Mouse (Mus musculus) liver, embryonic 14.5 days (tissue): ENCODE results near the gene Odc1.

Source experiments
- CTCF ChIP-seq: IDR thresholded peaks from 2 replicates; pipeline ENCODE4 v1.5.1; 2016; ENCODE audit warnings: antibody characterized with exemption, low read depth, control low read depth
- EP300 ChIP-seq: IDR thresholded peaks from 2 replicates; pipeline ENCODE4 v1.6.1; 2016; ENCODE audit warnings: antibody characterized with exemption, low read depth

DNA sequence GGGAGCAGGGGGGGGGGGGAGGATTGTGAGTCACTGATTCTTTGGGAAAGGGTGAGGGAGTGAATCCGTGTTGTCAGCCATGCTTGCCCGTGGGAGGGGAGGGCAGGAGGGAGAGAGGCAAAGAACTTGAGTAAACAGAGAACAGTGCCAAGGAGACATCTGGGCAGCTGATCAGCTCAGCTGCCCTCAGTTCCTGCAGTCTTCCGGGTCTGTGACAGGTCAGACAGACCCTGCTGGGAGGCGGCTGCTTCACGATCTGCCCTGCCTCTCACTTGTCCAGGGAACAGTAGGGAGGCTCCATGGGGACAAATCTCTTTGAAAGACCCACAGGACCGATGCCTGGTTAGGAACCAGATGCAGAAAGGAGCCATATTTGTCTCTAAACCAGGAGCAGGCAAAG, 31.4 kb downstream of the Odc1 start:
- TF ChIP-seq CTCF (no peak), EP300 (no peak)
